Mouse (Mus musculus): Measurements from ENCODE around the gene Ctnna3.
"Not testable (repeated sequence)": the region's sequence is repeated elsewhere in the genome, so short reads cannot be mapped to it uniquely, and the experiment has no call there.

Ctnna3 gene

GRCm38 (mm10) chr10:63423591-63424474 is 6.1 kb upstream of the Ctnna3 start:
- no peak for DNase-seq (ENCODE audit: low spot score in 2 of 2)

GRCm38 (mm10) chr10:63424475-63424814 is 5.5 kb upstream of the Ctnna3 start:
- no peak for DNase-seq (ENCODE audit: low spot score in 2 of 2)

GRCm38 (mm10) chr10:63427146-63427545 is 2.8 kb upstream of the Ctnna3 start:
- no peak for DNase-seq (ENCODE audit: low spot score in 2 of 2)

- DNase-seq (ENCODE audit: low spot score in 2 of 2), result peak in 1 of 2 experiments; percentile 31
These were observed 1.5 kb upstream of the Ctnna3 start for GRCm38 (mm10) chr10:63428243-63429022.

- DNase-seq (ENCODE audit: low spot score in 2 of 2), result no peak
These were observed 916 bp upstream of the Ctnna3 start for GRCm38 (mm10) chr10:63429023-63429340.

GRCm38 (mm10) chr10:63429380-63429779 is 518 bp upstream of the Ctnna3 start:
- peak; percentile 96 to 99 for DNase-seq (ENCODE audit: low spot score in 2 of 2)

GRCm38 (mm10) chr10:63431221-63431736 is 1.4 kb downstream of the Ctnna3 start:
- DNase-seq (ENCODE audit: low spot score in 2 of 2), result no peak

- DNase-seq (ENCODE audit: low spot score in 2 of 2), result no peak
These were observed 2.2 kb downstream of the Ctnna3 start for GRCm38 (mm10) chr10:63432099-63432498.

- DNase-seq (ENCODE audit: low spot score in 2 of 2), result no peak
These were observed 3.0 kb downstream of the Ctnna3 start for GRCm38 (mm10) chr10:63432887-63433286.

GRCm38 (mm10) chr10:63438736-63439262 is 8.9 kb downstream of the Ctnna3 start:
- no peak for DNase-seq (ENCODE audit: low spot score in 2 of 2)

- DNase-seq (ENCODE audit: low spot score in 2 of 2), result no peak
These were observed 9.9 kb downstream of the Ctnna3 start for GRCm38 (mm10) chr10:63439694-63440228.

- DNase-seq (ENCODE audit: low spot score in 2 of 2), result not testable (repeated sequence)
These were observed 14.9 kb downstream of the Ctnna3 start for GRCm38 (mm10) chr10:63444602-63445387.

GRCm38 (mm10) chr10:63453926-63454325 is 24.0 kb downstream of the Ctnna3 start:
- DNase-seq (ENCODE audit: low spot score in 2 of 2), result no peak

- no peak for DNase-seq (ENCODE audit: low spot score in 2 of 2)
These were observed 25.4 kb downstream of the Ctnna3 start for GRCm38 (mm10) chr10:63455110-63455878.

- DNase-seq (ENCODE audit: low spot score in 2 of 2), result no peak
These were observed 27.6 kb downstream of the Ctnna3 start for GRCm38 (mm10) chr10:63457292-63458128.

GRCm38 (mm10) chr10:63460935-63461334 is 31.0 kb downstream of the Ctnna3 start:
- no peak for DNase-seq (ENCODE audit: low spot score in 2 of 2)

GRCm38 (mm10) chr10:63472473-63472872 is 42.6 kb downstream of the Ctnna3 start:
- DNase-seq (ENCODE audit: low spot score in 2 of 2), result no peak

- DNase-seq (ENCODE audit: low spot score in 2 of 2), result peak; percentile 12 to 24
These were observed 46.3 kb downstream of the Ctnna3 start for GRCm38 (mm10) chr10:63476167-63476647.

GRCm38 (mm10) chr10:63478946-63479345 is 49.0 kb downstream of the Ctnna3 start:
- no peak for DNase-seq (ENCODE audit: low spot score in 2 of 2)

- no peak for DNase-seq (ENCODE audit: low spot score in 2 of 2)
These were observed 50.2 kb downstream of the Ctnna3 start for GRCm38 (mm10) chr10:63480066-63480465.
